Mouse (Mus musculus) liver, embryonic 14 days (tissue): ENCODE data around the gene Rtn4r. TPM values are rescaled to one million over a fixed set of nuclear protein-coding genes. Genes with fewer than 3 reads are reported as not detected.

ENCODE experiments used
- polyA plus RNA-seq: library from polyadenylated mRNA; depleted of rRNA; stranded (reverse); fragments of >200 nt; gene quantifications from 2 replicates; pipeline ENCODE4 v1.2.3, GENCODE M21; 2012; rRNA removed

The Rtn4r gene
- polyA plus RNA-seq = 0.49 and 0.62 TPM in 2 replicates

DNA sequence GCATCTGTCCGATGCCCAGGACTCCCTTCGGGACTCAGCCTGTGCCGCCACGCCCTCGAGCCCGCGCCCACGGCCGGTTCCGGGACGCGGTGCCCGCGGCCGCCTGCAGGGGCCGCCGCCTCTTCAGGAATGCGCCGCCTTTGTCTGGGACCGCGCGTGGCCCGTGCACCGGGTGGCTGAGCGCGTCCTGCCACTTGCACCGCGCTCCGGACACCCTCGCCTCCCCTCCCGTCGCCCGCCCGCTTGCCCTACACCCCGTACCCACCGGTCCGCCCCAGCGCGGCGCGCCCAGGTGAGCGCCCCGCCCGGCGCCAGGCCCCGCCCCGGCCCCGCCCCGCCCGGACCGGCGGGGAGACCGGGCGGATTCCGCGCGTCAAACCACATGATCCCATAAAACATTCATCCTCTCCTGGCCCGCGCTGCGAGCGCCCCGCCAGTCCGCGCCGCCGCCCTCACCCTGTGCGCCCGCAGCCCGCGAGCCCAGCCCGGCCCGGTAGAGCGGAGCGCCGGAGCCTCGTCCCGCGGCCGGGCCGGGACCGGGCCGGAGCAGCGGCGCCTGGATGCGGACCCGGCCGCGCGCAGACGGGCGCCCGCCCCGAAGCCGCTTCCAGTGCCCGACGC is at the start of gene Rtn4r:
Rtn4r (plus strand) TSS at position 402 of the 621 bp plus-strand sequence.

Other genes starting within 250 kb of the Rtn4r start
- gene Gm20518, start 236.0 kb upstream of the Rtn4r start, polyA plus RNA-seq = 0.16 and 0.27 TPM in 2 replicates
- gene Tssk1, start 233.4 kb upstream of the Rtn4r start, polyA plus RNA-seq = 0.01 TPM in 1 of 2 replicates, not detected in the other
- 13.4 and 14.7 TPM in 2 replicates for gene Dgcr2, start 229.1 kb upstream of the Rtn4r start, polyA plus RNA-seq
- not detected in 2 replicates for gene Tssk2, start 229.0 kb upstream of the Rtn4r start, polyA plus RNA-seq
- gene Ess2, start 216.3 kb upstream of the Rtn4r start, polyA plus RNA-seq = 7.5 and 7.8 TPM in 2 replicates
- not detected in 2 replicates for gene Gsc2, start 212.6 kb upstream of the Rtn4r start, polyA plus RNA-seq
- gene Slc25a1, start 199.4 kb upstream of the Rtn4r start, polyA plus RNA-seq = 31.6 and 36.1 TPM in 2 replicates
- gene Vpreb2, start 147.2 kb upstream of the Rtn4r start, polyA plus RNA-seq = 0.33 and 0.36 TPM in 2 replicates
- 12.9 TPM in 2 replicates for gene Dgcr6, start 74.8 kb upstream of the Rtn4r start, polyA plus RNA-seq
- gene Prodh, start 37.4 kb upstream of the Rtn4r start, polyA plus RNA-seq = 5.1 and 5.4 TPM in 2 replicates
- not detected in 2 replicates for gene Ccdc188, start 90.2 kb downstream of the Rtn4r start, polyA plus RNA-seq
- 2.1 and 2.2 TPM in 2 replicates for gene Zdhhc8, start 107.5 kb downstream of the Rtn4r start, polyA plus RNA-seq
- 46.5 and 53.3 TPM in 2 replicates for gene Trmt2a, start 121.0 kb downstream of the Rtn4r start, polyA plus RNA-seq
- 169 and 183 TPM in 2 replicates for gene Ranbp1, start 121.1 kb downstream of the Rtn4r start, polyA plus RNA-seq
- gene Gm49776, start 130.7 kb downstream of the Rtn4r start, polyA plus RNA-seq = 0.15 and 0.36 TPM in 2 replicates
- 23.2 and 24.4 TPM in 2 replicates for gene Dgcr8, start 161.6 kb downstream of the Rtn4r start, polyA plus RNA-seq
- 38.8 and 45.8 TPM in 2 replicates for gene Tango2, start 220.5 kb downstream of the Rtn4r start, polyA plus RNA-seq
- 6.8 and 7.3 TPM in 2 replicates for gene Arvcf, start 220.5 kb downstream of the Rtn4r start, polyA plus RNA-seq